ENCODE assay signal across 13 mouse cellular contexts in the genomic region with DNA sequence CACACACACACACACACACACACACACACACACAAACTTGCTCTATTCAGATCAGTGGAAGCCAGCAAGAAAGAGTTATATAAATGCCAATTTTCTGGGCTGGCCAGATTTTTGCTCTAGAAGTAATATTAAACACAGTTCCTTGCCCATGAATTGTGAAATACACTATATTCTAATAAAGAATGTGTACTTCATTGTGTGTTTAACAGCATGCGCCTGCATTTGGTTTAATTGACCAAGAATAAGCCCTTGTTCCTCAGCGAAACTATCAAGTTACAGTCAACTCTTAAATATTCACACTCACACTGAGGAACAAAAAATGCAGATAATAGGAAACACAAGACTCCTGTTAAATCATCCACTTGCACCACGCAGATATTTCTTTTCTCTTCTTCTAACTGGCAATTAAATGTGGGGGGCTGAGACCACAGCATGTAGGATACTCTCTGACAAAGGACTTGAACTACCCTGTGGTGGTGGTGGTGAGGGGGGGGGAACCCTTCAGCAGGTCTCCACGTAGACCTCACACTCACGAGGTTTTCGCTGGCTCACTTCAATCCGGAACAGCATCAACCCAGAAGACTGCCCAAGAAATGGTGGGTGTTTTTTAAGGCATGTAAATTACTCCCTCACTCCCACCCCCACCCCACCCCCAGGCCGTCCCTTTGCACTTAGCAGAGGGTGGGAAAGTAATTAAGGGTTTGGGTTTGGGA.
A peak's percentile ranks its signal among the peaks of the same experiment; 100 is the strongest.
DNase-seq lines count a peak whose midpoint lies in the region; ATAC-seq and TF ChIP-seq lines count a peak whose summit lies in the region.
"Had no signal": no experiment of that assay in that cellular context is flagged by ENCODE, and none has a peak within 500 bp of the region (broad histone marks: within the 10 kb centered on the region; RNA-seq: fewer than 3 reads in every experiment).

No protein-coding gene starts in this region.

- peaks cover 37% of the 10 kb centered on the region; the same call in 1 of the 2 replicates for H3K4me1 ChIP-seq in lung, postnatal 0 days (ENCODE audit: insufficient read depth, low read depth, low read length)
- peaks cover 53% of the 10 kb centered on the region for H3K4me1 ChIP-seq in forebrain, embryonic 14.5 days (ENCODE audit: control insufficient read depth, insufficient read depth, low read length)
- peaks cover 98% of the 10 kb centered on the region for H3K4me1 ChIP-seq in limb, embryonic 13.5 days

- no peaks in the 10 kb centered on the region for H3K36me3 ChIP-seq in lung, postnatal 0 days (ENCODE audit: insufficient read depth, low read length)
- H3K36me3 ChIP-seq in forebrain, embryonic 14.5 days (ENCODE audit: control insufficient read depth, insufficient read depth, low read length) = peaks cover 10% of the 10 kb centered on the region; the same call in 1 of the 2 replicates
- H3K36me3 ChIP-seq in limb, embryonic 13.5 days = peaks cover 35% of the 10 kb centered on the region
- H3K36me3 ChIP-seq: G1E had no signal

- no peak for TF ChIP-seq CTCF in lung, postnatal 0 days (IDR thresholded peaks at IDR 0.05)

- peak overlapping the region; percentile 41 for H3K4me2 ChIP-seq in lung, postnatal 0 days (replicated peaks; ENCODE audit: low read depth, low read length)
- H3K4me2 ChIP-seq in forebrain, embryonic 14.5 days (ENCODE audit: low read length) = peak overlapping the region; percentile 79
- peak overlapping the region; percentile 77 for H3K4me2 ChIP-seq in limb, embryonic 13.5 days (replicated peaks)

- TF ChIP-seq EP300 in lung, postnatal 0 days (IDR thresholded peaks at IDR 0.05) = no peak

- peak overlapping the region; percentile 60 for H3K27ac ChIP-seq in lung, postnatal 0 days (ENCODE audit: low read length)
- H3K27ac ChIP-seq in forebrain, embryonic 14.5 days (ENCODE audit: low read depth, low read length) = no peak overlapping the region
- peak overlapping the region; percentile 73 for H3K27ac ChIP-seq in limb, embryonic 13.5 days

- H3K27me3 ChIP-seq in lung, postnatal 0 days (replicated peaks; ENCODE audit: insufficient read depth, low read length) = no peaks in the 10 kb centered on the region
- no peaks in the 10 kb centered on the region for H3K27me3 ChIP-seq in forebrain, embryonic 14.5 days (replicated peaks; ENCODE audit: control insufficient read depth, insufficient read depth, low read length)
- peaks cover 5% of the 10 kb centered on the region for H3K27me3 ChIP-seq in limb, embryonic 13.5 days

- WGBS in lung, postnatal 0 days = 26% methylated on average over 8 of the region's 8 CpGs
- WGBS in forebrain, embryonic 14.5 days = 1% methylated on average over 8 of the region's 8 CpGs
- 8% methylated on average over 8 of the region's 8 CpGs for WGBS in limb, embryonic 13.5 days

- H3K9ac ChIP-seq in lung, postnatal 0 days (replicated peaks; ENCODE audit: low read depth) = no peak overlapping the region
- H3K9ac ChIP-seq in forebrain, embryonic 14.5 days (ENCODE audit: low read length) = no peak overlapping the region
- H3K9ac ChIP-seq in limb, embryonic 13.5 days = peak overlapping the region; percentile 31; the same call in 1 of the 2 replicates

- H3K4me3 ChIP-seq in lung, postnatal 0 days (ENCODE audit: low read depth, low read length) = no peak overlapping the region
- H3K4me3 ChIP-seq in forebrain, embryonic 14.5 days (ENCODE audit: low read depth, low read length) = no peak overlapping the region
- peak overlapping the region; percentile 74 for H3K4me3 ChIP-seq in limb, embryonic 13.5 days
- H3K4me3 ChIP-seq: erythroblast, embryonic 14.5 days; left cerebral cortex, adult 2 months had no signal

- no peaks in the 10 kb centered on the region for H3K9me3 ChIP-seq in lung, postnatal 0 days (ENCODE audit: low read length)
- H3K9me3 ChIP-seq in forebrain, embryonic 14.5 days (replicated peaks; ENCODE audit: control insufficient read depth, low read length) = no peaks in the 10 kb centered on the region
- no peaks in the 10 kb centered on the region for H3K9me3 ChIP-seq in limb, embryonic 13.5 days

- peak; percentile 48 for DNase-seq in lung, postnatal 0 days (ENCODE audit: low spot score)
- no peak for DNase-seq in lung, postnatal 4 days
- peak; percentile 67 for DNase-seq in forebrain, embryonic 14.5 days (ENCODE audit: low spot score)
- DNase-seq in gastrocnemius, adult 8-10 months (ENCODE audit: low spot score in 2 of 2) = no peak
- no peak for DNase-seq in adrenal gland, adult 18-20 months (ENCODE audit: low spot score in 2 of 2)
- DNase-seq in adrenal gland, postnatal 4 days (ENCODE audit: low spot score in 2 of 2) = no peak
- DNase-seq: heart, postnatal 14 days; right cerebral cortex, adult 18-20 months; thymus, adult 2 months had no signal

- no peak for ATAC-seq in lung, postnatal 0 days
- ATAC-seq in forebrain, embryonic 14.5 days = peak; percentile 53
- ATAC-seq in limb, embryonic 13.5 days (ENCODE audit: low FRiP score, low read depth) = no peak

Comparison
In these comparisons a context has a peak if more than half of its experiments do, and no peak if none do; other contexts are left out.
1. DNase-seq: peak in lung, postnatal 0 days (single experiment) and forebrain, embryonic 14.5 days (single experiment); none in lung, postnatal 4 days (0 of 2), gastrocnemius, adult 8-10 months (0 of 2), adrenal gland, adult 18-20 months (0 of 2) and adrenal gland, postnatal 4 days (0 of 2).
2. Peak in every context shown above with its lines, with median percentiles within 50 percentile points of each other: H3K4me2 ChIP-seq.